Comparison of ENCODE assay signal across 12 mouse cellular contexts in genomic region chr1:39759231-39760175, GRCm38 (mm10). TPM values are rescaled to one million over a fixed set of nuclear protein-coding genes. Genes with fewer than 3 reads are reported as not detected.
DNase-seq lines count a peak whose midpoint lies in the region; ATAC-seq and TF ChIP-seq lines count a peak whose summit lies in the region.
"Had no signal": no experiment of that assay in that cellular context is flagged by ENCODE, and none has a peak within 500 bp of the region (broad histone marks: within the 10 kb centered on the region; RNA-seq: fewer than 3 reads in every experiment).

No protein-coding gene starts in this region.

- no peak overlapping the region for H3K4me3 ChIP-seq in hindbrain, embryonic 16.5 days (ENCODE audit: low read length)
- H3K4me3 ChIP-seq in hindbrain, embryonic 14.5 days (replicated peaks; ENCODE audit: low read length), result no peak overlapping the region
- no peak overlapping the region for H3K4me3 ChIP-seq in C2C12 (ENCODE audit: insufficient read depth, poor library complexity, severe bottlenecking)
- H3K4me3 ChIP-seq in embryonic facial prominence, embryonic 15.5 days (replicated peaks), result no peak overlapping the region
- H3K4me3 ChIP-seq: hindbrain, embryonic 13.5 days had no signal

- no peaks in the 10 kb centered on the region for H3K79me2 ChIP-seq in C2C12 (ENCODE audit: control insufficient read depth, insufficient read depth)

- H3K27me3 ChIP-seq in hindbrain, embryonic 16.5 days (replicated peaks; ENCODE audit: control insufficient read depth, insufficient read depth, low read length), result no peaks in the 10 kb centered on the region
- H3K27me3 ChIP-seq in hindbrain, embryonic 14.5 days (ENCODE audit: control insufficient read depth, insufficient read depth, low read length), result no peaks in the 10 kb centered on the region
- no peaks in the 10 kb centered on the region for H3K27me3 ChIP-seq in C2C12 (ENCODE audit: control insufficient read depth, insufficient read depth, insufficient read length)
- no peaks in the 10 kb centered on the region for H3K27me3 ChIP-seq in embryonic facial prominence, embryonic 15.5 days

- H3K79me3 ChIP-seq in C2C12 (ENCODE audit: low read depth), result no peaks in the 10 kb centered on the region

- no peak overlapping the region for H3K9ac ChIP-seq in hindbrain, embryonic 16.5 days (ENCODE audit: low read depth, low read length)
- no peak overlapping the region for H3K9ac ChIP-seq in hindbrain, embryonic 14.5 days
- no peak overlapping the region for H3K9ac ChIP-seq in embryonic facial prominence, embryonic 15.5 days
- H3K9ac ChIP-seq: hindbrain, embryonic 13.5 days had no signal

- peaks cover 16% of the 10 kb centered on the region for H3K4me1 ChIP-seq in hindbrain, embryonic 16.5 days (ENCODE audit: control insufficient read depth, insufficient read depth, low read depth, low read length)
- peaks cover 12% of the 10 kb centered on the region; the same call in 1 of the 2 replicates for H3K4me1 ChIP-seq in hindbrain, embryonic 14.5 days (replicated peaks; ENCODE audit: control insufficient read depth, insufficient read depth, low read length)
- peaks cover 50% of the 10 kb centered on the region for H3K4me1 ChIP-seq in embryonic facial prominence, embryonic 15.5 days

- peak overlapping the region; percentile 46 for H3ac ChIP-seq in C2C12 (ENCODE audit: control insufficient read depth, insufficient read length, low read depth)

- WGBS in hindbrain, embryonic 16.5 days, result 57% methylated on average over 9 of the region's 9 CpGs
- WGBS in hindbrain, embryonic 14.5 days, result 64% methylated on average over 9 of the region's 9 CpGs
- WGBS in embryonic facial prominence, embryonic 15.5 days, result 43% methylated on average over 9 of the region's 9 CpGs

- no peak for TF ChIP-seq CTCF in C2C12 (IDR thresholded peaks at IDR 0.05; ENCODE audit: control insufficient read depth, insufficient read depth, insufficient read length)

- no peaks in the 10 kb centered on the region for H3K36me3 ChIP-seq in hindbrain, embryonic 16.5 days (ENCODE audit: control insufficient read depth, insufficient read depth, low read length)
- H3K36me3 ChIP-seq in hindbrain, embryonic 14.5 days (replicated peaks; ENCODE audit: control insufficient read depth, insufficient read depth), result no peaks in the 10 kb centered on the region
- no peaks in the 10 kb centered on the region for H3K36me3 ChIP-seq in C2C12 (ENCODE audit: control insufficient read depth, insufficient read depth)
- no peaks in the 10 kb centered on the region for H3K36me3 ChIP-seq in embryonic facial prominence, embryonic 15.5 days
- H3K36me3 ChIP-seq: hindbrain, embryonic 13.5 days had no signal

- H3K27ac ChIP-seq in hindbrain, embryonic 16.5 days (ENCODE audit: low read depth, low read length), result no peak overlapping the region
- H3K27ac ChIP-seq in hindbrain, embryonic 14.5 days, result no peak overlapping the region
- H3K27ac ChIP-seq in embryonic facial prominence, embryonic 15.5 days (replicated peaks), result peak overlapping the region; percentile 39; the same call in 1 of the 2 replicates
- H3K27ac ChIP-seq: hindbrain, embryonic 13.5 days had no signal

- H3K9me3 ChIP-seq in hindbrain, embryonic 16.5 days (ENCODE audit: control insufficient read depth, low read length), result no peaks in the 10 kb centered on the region
- no peaks in the 10 kb centered on the region for H3K9me3 ChIP-seq in hindbrain, embryonic 14.5 days (ENCODE audit: control insufficient read depth, low read length)
- H3K9me3 ChIP-seq in embryonic facial prominence, embryonic 15.5 days (replicated peaks), result no peaks in the 10 kb centered on the region
- H3K9me3 ChIP-seq: hindbrain, embryonic 13.5 days had no signal

- no peak overlapping the region for H3K4me2 ChIP-seq in hindbrain, embryonic 16.5 days (ENCODE audit: low read length)
- no peak overlapping the region for H3K4me2 ChIP-seq in hindbrain, embryonic 14.5 days (replicated peaks)
- no peak overlapping the region for H3K4me2 ChIP-seq in embryonic facial prominence, embryonic 15.5 days (replicated peaks)
- H3K4me2 ChIP-seq: hindbrain, embryonic 13.5 days had no signal

- ATAC-seq in hindbrain, embryonic 16.5 days, result peak; percentile 50; the same call in 1 of the 2 replicates
- no peak for ATAC-seq in hindbrain, embryonic 14.5 days (ENCODE audit: low FRiP score)
- ATAC-seq in embryonic facial prominence, embryonic 15.5 days (ENCODE audit: insufficient number of reproducible peaks, low FRiP score, low TSS enrichment, low read depth), result no peak
- no peak for ATAC-seq in activated CD4-positive, CD25-positive, alpha-beta regulatory T cell, adult 4 months
- ATAC-seq: CD4-positive, CD25-positive, alpha-beta regulatory T cell, adult 4 months had no signal

- DNase-seq in hindbrain, embryonic 14.5 days (ENCODE audit: low spot score), result no peak
- DNase-seq in kidney, postnatal 10 days, result peak; percentile 42
- no peak for DNase-seq in neural tube, embryonic 10.5 days (ENCODE audit: extremely low spot score, low spot score)
- no peak for DNase-seq in cerebellum, adult 18-20 months
- DNase-seq: right cerebral cortex, postnatal 4 days had no signal

TF ChIP-seq in C2C12, 6 proteins besides CTCF, POLR2A, EP300 and RAD21:
- TF ChIP-seq CEBPB (IDR thresholded peaks at IDR 0.05; ENCODE audit: low read depth) (no peak), MYOD1 (IDR thresholded peaks at IDR 0.05; ENCODE audit: control insufficient read depth, insufficient read length, low read depth) (peak; percentile 47), MYOG (IDR thresholded peaks at IDR 0.05; ENCODE audit: control insufficient read depth, extremely low read depth, insufficient read length) (no peak), USF1 (IDR thresholded peaks at IDR 0.05; ENCODE audit: low read depth) (peak; percentile 25), MAX (IDR thresholded peaks at IDR 0.05) (peak; percentile 64), FOSL1 (IDR thresholded peaks at IDR 0.05; ENCODE audit: insufficient read depth, low read length, poor library complexity, severe bottlenecking) (no peak)

RNA-seq across cellular contexts. Expression of gene Rfx8, which starts 38.7 kb away (rescaled TPM):
- 0.23 and 0.30 TPM in 2 replicates for polyA plus RNA-seq in hindbrain, embryonic 16.5 days (2015; fragmentation: Nextera tagmentation; extraction: Ambion mirVana)
- polyA plus RNA-seq in hindbrain, embryonic 14.5 days (2014; fragmentation: Nextera tagmentation; extraction: Ambion mirVana), result 0.10 and 0.40 TPM in 2 replicates
- 0.02 TPM for polyA plus RNA-seq in C2C12 (2012; fragmentation: generic; extraction: Trizol)
- 3.2 and 3.7 TPM in 2 replicates for polyA plus RNA-seq in embryonic facial prominence, embryonic 15.5 days (2015; fragmentation: Nextera tagmentation; extraction: Ambion mirVana)
- not detected for polyA plus RNA-seq in activated CD4-positive, CD25-positive, alpha-beta regulatory T cell, adult 4 months (2017; shearing (Covaris generic))
- polyA plus RNA-seq: CD4-positive, CD25-positive, alpha-beta regulatory T cell, adult 4 months had no signal

RNA-seq across cellular contexts. Expression of gene Gm3646, which starts 45.6 kb away (rescaled TPM):
- polyA plus RNA-seq in hindbrain, embryonic 16.5 days (2015; fragmentation: Nextera tagmentation; extraction: Ambion mirVana), result not detected in 2 replicates
- not detected in 2 replicates for polyA plus RNA-seq in hindbrain, embryonic 14.5 days (2014; fragmentation: Nextera tagmentation; extraction: Ambion mirVana)
- polyA plus RNA-seq in C2C12 (2012; fragmentation: generic; extraction: Trizol), result 0.22 TPM
- not detected in 2 replicates for polyA plus RNA-seq in embryonic facial prominence, embryonic 15.5 days (2015; fragmentation: Nextera tagmentation; extraction: Ambion mirVana)
- not detected for polyA plus RNA-seq in activated CD4-positive, CD25-positive, alpha-beta regulatory T cell, adult 4 months (2017; shearing (Covaris generic))
- polyA plus RNA-seq: CD4-positive, CD25-positive, alpha-beta regulatory T cell, adult 4 months; hindbrain, embryonic 13.5 days; limb, embryonic 11.5 days had no signal
